Mouse (Mus musculus): Measurements from ENCODE around the gene Galnt7. TPM values are rescaled to one million over a fixed set of nuclear protein-coding genes. Genes with fewer than 3 reads are reported as not detected.

Gene Galnt7
- total and polyA plus RNA-seq, 3 experiments: 26.7 to 33.5 (median 32.7) TPM

GRCm38 (mm10) chr8:57589176-57589575 is 63.7 kb downstream of the Galnt7 start:
- no peaks in the 10 kb centered on the region for H3K9me3 ChIP-seq (replicated peaks; ENCODE audit: low read length)
- peak overlapping the region; percentile 77 for H3K4me2 ChIP-seq (ENCODE audit: insufficient read depth, low read depth, poor library complexity, severe bottlenecking)
- peak overlapping the region; percentile 86 for H3K27ac ChIP-seq (ENCODE audit: insufficient read depth, low read depth)
- H3K4me3 ChIP-seq (replicated peaks in 1 of 3; ENCODE audit: low read depth in 2 of 3, low read length in 2 of 3, poor library complexity in 1 of 3): peak overlapping the region; percentile 0 to 35 (median 22)
- dilution Hi-C loops (cut with MboI; ENCODE audit: extremely low pct_ligation_motif_present, extremely low pct_unique_long_range_greater_than_20kb, low sequenced_read_pairs): no loop called here
- TF ChIP-seq HCFC1 (IDR thresholded peaks at IDR 0.05; ENCODE audit: low read depth, low read length): no peak
- TF ChIP-seq JUND (conservative IDR thresholded peaks at IDR 0.05; ENCODE audit: low read depth, low read length): peak; percentile 81
- TF ChIP-seq MAZ (IDR thresholded peaks at IDR 0.05; ENCODE audit: low read depth, low read length): no peak
- no peak for TF ChIP-seq POLR2AphosphoS2 (IDR thresholded peaks at IDR 0.05; ENCODE audit: low read depth, low read length)
- no peak for TF ChIP-seq USF1 (IDR thresholded peaks at IDR 0.05; ENCODE audit: low read depth, low read length)
- peak; percentile 42; the same call in 1 of the 2 replicates for TF ChIP-seq SIN3A (IDR thresholded peaks at IDR 0.05; ENCODE audit: low read length)
- TF ChIP-seq ZMIZ1 (IDR thresholded peaks at IDR 0.05; ENCODE audit: low read depth, low read length): no peak
- TF ChIP-seq TBP (conservative IDR thresholded peaks at IDR 0.05; ENCODE audit: low read depth, low read length): 0 out of 2 replicates have a peak, but pooled peaks have one; percentile 28
- no peak for TF ChIP-seq CHD1 (IDR thresholded peaks at IDR 0.05; ENCODE audit: low read depth, low read length)
- TF ChIP-seq ZKSCAN1 (IDR thresholded peaks at IDR 0.05; ENCODE audit: borderline replicate concordance, low read depth, low read length): no peak
- no peak for TF ChIP-seq USF2 (conservative IDR thresholded peaks at IDR 0.05; ENCODE audit: low read depth, low read length)
- TF ChIP-seq CHD2 (IDR thresholded peaks at IDR 0.05; ENCODE audit: low read length): no peak
- no peak for TF ChIP-seq NELFE (IDR thresholded peaks at IDR 0.05; ENCODE audit: low read depth, low read length)
- TF ChIP-seq POLR2A (IDR thresholded peaks at IDR 0.05; ENCODE audit: low read depth, low read length): no peak
- peak; percentile 50; the same call in 1 of the 2 replicates for TF ChIP-seq BHLHE40 (IDR thresholded peaks at IDR 0.05; ENCODE audit: low read depth, low read length)
- peak; percentile 73 for TF ChIP-seq IRF4 (IDR thresholded peaks at IDR 0.05; ENCODE audit: low read depth, low read length)
- no peak for TF ChIP-seq MXI1 (IDR thresholded peaks at IDR 0.05; ENCODE audit: low read depth, low read length)
- TF ChIP-seq ZC3H11A (IDR thresholded peaks at IDR 0.05; ENCODE audit: low read depth, low read length): no peak
- no peak for TF ChIP-seq RCOR1 (conservative IDR thresholded peaks at IDR 0.05; ENCODE audit: low read depth, low read length)
- TF ChIP-seq MEF2A (IDR thresholded peaks at IDR 0.05; ENCODE audit: borderline replicate concordance, low read depth, low read length): peak; percentile 98
- no peak for TF ChIP-seq MAX (IDR thresholded peaks at IDR 0.05; ENCODE audit: low read length)
- TF ChIP-seq ETS1 (conservative IDR thresholded peaks at IDR 0.05; ENCODE audit: low read depth, low read length): peak; percentile 95
- no peak for TF ChIP-seq KAT2A (IDR thresholded peaks at IDR 0.05; ENCODE audit: insufficient replicate concordance, low read length)
- TF ChIP-seq JUN (IDR thresholded peaks at IDR 0.05; ENCODE audit: insufficient read depth, low read depth, low read length): peak; percentile 93
- TF ChIP-seq CTCF (conservative IDR thresholded peaks at IDR 0.05 in 1 of 2, IDR thresholded peaks at IDR 0.05 in 1 of 2; ENCODE audit: low read depth in 2 of 2, low read length in 2 of 2): no peak
- peak; percentile 91 for TF ChIP-seq EP300 (IDR thresholded peaks at IDR 0.05; ENCODE audit: low read length)
- no peak for TF ChIP-seq RAD21 (IDR thresholded peaks at IDR 0.05; ENCODE audit: low read depth, low read length)
- no peak for TF ChIP-seq ELF1 (IDR thresholded peaks at IDR 0.05; ENCODE audit: low read depth, low read length)
- TF ChIP-seq ZNF384 (IDR thresholded peaks at IDR 0.05; ENCODE audit: low read depth, low read length): no peak
- TF ChIP-seq TCF12 (IDR thresholded peaks at IDR 0.05; ENCODE audit: low read depth, low read length): 0 out of 2 replicates have a peak, but pooled peaks have one; percentile 38
- no peak for TF ChIP-seq SMC3 (IDR thresholded peaks at IDR 0.05; ENCODE audit: low read depth, low read length)
- TF ChIP-seq MAFK (IDR thresholded peaks at IDR 0.05; ENCODE audit: insufficient replicate concordance, low read length): no peak
- no peak for TF ChIP-seq PAX5 (IDR thresholded peaks at IDR 0.05; ENCODE audit: low read length)
- peaks cover 14 to 95% of the 10 kb centered on the region in 2 experiments for H3K4me1 ChIP-seq (ENCODE audit: control insufficient read depth in 1 of 2, insufficient read depth in 2 of 2)
- no peaks in the 10 kb centered on the region for H3K27me3 ChIP-seq (replicated peaks)
- peak; percentile 93 for DNase-seq (ENCODE audit: extremely low read depth)
- H3K79me2 ChIP-seq (replicated peaks; ENCODE audit: control insufficient read depth, extremely low read depth, insufficient read depth, poor library complexity, severe bottlenecking): peaks cover 34% of the 10 kb centered on the region
- peaks cover 0 to 6% of the 10 kb centered on the region in 2 experiments for H3K36me3 ChIP-seq (replicated peaks in 1 of 2; ENCODE audit: control insufficient read depth in 1 of 2, insufficient read depth in 1 of 2, low read length in 1 of 2)
- in situ Hi-C loops (cut with MboI; ENCODE audit: low pct_ligation_motif_present, low pct_unique_long_range_greater_than_20kb, low sequenced_read_pairs): no loop called here
- peak overlapping the region; percentile 68 for H3K9ac ChIP-seq (ENCODE audit: insufficient read depth, low read depth)

Measured in CH12.LX (cell line).